Mouse (Mus musculus) heart, adult 8-10 months (tissue): ENCODE measurements around the gene Btbd19. TPM values are rescaled to one million over a fixed set of nuclear protein-coding genes. Genes with fewer than 3 reads are reported as not detected.
A peak's percentile ranks its signal among the peaks of the same experiment; 100 is the strongest.

ENCODE experiments used
- DNase-seq: peaks from one replicate; pipeline ENCODE4 v3.0.0; 2022; ENCODE audit warnings: low spot score
- total RNA-seq, 4 experiments: library from RNA; stranded (reverse); gene quantifications; 2 replicates each; pipeline ENCODE4 v1.2.4; 2022

Gene Btbd19
- total RNA-seq, 4 experiments from 2014 or later, result 1.8 to 3.5 (median 2.4) TPM

DNA sequence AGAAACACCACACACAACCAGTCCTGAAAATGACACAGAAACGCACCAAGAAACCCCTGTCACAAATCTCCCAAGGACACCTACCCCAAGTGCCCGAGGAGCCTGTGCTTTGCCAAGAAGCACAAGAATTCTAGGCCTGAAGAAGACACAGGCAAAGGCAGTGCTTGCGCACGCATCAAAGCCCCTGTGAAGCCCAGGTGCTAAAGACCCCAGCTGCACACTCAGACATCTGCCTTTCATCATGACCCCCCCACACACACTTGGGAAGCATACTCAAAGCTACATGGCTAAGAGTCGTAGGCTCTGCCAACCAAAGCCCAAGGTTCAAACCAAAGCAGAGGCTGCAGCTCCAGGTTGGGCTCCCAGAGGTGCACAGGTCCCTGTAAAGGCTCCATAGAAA lies 9.9 kb downstream of the Btbd19 start:
- DNase-seq, result no peak

DNA sequence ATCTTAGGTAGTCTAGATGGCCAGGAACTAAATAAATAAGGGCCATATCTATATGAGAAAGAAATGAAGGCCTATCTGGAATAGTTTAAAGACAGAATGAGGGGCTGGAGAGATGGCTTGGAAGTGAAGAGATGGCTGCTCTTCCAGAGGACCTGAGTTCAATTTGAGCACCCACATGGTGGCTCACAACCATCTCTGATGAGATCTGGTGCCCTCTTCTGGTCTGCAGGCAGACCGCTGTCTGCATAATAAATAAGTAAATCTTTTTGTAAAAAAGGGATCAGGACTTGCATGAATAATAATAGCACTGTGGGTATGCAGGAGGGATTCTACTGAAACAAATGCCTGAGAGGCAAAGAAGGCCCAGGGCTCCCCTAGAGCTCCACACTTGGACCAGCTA lies 12.3 kb downstream of the Btbd19 start:
- DNase-seq, result no peak

DNA sequence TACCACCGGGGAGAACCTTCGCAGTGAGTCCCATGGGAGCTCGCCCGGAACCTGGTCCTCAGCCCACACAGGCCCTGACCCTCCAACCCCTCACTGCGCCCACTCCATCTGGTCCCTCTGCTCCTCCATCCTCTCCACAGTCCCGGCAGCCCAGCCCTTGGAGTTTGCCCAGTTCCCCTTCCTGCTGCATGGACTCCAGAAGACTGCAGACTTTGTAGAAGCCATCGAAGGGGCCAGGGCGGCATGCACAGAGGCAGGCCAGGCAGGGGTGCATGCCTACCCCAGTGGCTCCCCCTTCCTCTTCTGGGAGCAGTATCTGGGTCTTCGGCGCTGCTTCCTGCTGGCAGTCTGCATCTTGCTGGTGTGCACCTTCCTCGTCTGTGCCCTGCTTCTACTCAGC lies 14.5 kb downstream of the Btbd19 start:
- DNase-seq, result no peak

DNA sequence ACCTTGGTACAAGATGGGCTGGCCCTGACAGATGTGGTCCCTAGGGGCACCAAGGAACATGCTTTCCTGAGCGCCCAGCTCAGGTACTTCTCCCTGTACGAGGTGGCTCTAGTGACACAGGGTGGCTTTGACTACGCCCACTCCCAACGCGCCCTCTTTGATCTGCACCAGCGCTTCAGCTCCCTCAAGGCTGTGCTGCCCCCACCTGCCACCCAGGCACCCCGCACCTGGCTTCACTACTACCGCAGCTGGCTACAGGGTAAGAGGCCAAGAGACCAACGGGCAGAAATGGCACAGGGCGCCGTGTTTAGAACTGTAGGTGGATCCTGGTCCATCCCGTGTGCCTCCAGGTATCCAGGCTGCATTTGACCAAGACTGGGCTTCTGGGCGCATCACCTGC lies 15.3 kb downstream of the Btbd19 start:
- DNase-seq, result no peak

DNA sequence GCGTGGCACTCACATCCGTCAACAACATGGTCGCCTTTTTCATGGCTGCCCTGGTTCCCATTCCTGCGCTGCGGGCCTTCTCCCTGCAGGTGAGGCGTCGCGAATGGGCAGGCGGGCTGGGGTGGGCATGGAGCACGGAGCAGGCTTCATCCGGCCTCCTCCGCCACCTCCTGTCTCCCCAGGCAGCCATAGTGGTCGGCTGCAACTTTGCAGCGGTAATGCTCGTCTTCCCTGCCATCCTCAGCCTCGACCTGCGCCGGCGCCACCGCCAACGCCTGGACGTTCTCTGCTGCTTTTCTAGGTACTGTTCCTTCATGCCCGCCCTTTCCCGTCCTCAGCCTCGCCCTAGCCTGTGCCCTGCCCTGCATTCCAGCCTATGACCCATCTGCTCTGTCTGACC lies 16.2 kb downstream of the Btbd19 start:
- DNase-seq, result no peak

DNA sequence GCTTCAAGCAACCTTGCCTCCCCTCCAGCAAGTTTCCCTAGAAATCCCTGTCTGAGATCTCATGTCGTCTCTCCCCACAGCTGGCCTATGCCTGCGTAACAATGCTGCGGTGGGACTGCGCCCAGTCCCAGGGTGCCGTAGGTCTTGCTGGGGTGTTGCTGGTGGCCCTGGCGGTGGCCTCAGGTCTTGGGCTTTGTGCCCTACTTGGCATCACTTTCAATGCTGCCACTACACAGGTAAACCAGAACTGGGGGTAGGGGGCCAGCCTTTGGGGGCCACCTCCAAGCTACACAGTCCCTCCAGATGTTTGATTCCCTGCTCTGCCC lies 17.0 kb downstream of the Btbd19 start:
- no peak for DNase-seq

DNA sequence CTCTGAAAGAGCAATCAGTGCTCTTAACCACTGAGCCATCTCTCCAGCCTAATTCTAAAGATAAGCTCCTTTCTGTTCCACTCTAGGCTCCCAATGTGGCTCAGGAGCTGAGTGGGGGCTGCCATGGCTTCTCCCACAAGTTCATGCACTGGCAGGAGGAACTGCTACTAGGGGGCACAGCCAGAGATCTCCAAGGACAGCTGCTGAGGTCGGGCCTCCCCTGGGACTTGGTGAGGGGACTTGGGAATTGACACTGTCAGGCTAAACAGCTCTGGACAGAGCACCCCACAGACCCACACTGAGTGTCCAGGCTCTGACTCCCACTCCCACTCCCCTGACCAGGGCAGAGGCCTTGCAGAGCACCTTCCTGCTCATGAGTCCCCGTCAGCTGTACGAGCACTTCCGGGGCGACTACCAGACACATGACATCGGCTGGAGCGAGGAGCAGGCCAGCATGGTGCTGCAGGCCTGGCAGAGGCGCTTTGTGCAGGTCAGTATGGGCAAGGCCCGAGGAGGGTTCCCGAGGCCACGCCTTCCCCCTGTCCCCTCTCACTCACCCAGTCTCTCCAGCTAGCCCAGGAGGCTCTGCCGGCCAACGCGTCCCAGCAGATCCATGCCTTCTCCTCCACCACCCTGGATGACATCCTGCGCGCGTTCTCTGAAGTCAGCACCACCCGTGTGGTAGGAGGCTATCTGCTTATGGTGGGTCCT lies 17.6 kb downstream of the Btbd19 start:
- DNase-seq, result no peak

DNA sequence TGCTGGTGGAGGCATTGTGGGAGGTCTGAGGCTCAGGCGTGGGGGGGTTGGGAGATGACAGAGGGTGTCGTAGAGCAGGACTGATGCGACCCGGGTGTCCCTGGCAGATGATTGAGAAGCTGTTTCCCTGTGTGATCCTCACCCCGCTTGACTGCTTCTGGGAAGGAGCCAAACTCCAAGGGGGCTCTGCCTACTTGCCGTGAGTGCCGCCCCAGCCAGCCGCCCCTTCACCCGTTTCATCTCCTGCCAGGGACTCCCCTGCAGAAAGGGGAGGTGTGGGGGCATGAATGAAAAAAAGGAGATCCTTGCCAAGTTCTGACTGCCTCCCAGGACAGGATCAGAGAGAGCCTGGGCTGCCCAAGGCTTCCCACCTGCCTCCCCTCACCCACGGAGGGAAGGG lies 20.4 kb downstream of the Btbd19 start:
- no peak for DNase-seq

DNA sequence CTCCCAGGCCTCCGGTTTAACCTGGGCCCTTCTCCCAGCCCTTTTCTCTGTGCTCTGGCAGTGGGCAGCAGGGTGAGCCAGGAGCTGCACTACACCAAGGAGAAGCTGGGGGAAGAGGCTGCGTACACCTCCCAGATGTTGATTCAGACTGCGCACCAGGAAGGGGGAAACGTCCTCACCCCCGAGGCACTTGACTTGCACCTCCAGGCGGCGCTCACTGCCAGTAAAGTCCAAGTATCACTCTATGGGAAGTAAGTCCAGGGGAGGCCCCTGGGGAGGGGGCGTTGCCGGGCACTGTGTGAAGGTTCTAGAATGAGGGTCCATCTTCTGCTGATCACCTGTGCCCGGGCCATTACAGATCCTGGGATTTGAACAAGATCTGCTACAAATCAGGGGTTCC lies 20.9 kb downstream of the Btbd19 start:
- DNase-seq, result no peak

DNA sequence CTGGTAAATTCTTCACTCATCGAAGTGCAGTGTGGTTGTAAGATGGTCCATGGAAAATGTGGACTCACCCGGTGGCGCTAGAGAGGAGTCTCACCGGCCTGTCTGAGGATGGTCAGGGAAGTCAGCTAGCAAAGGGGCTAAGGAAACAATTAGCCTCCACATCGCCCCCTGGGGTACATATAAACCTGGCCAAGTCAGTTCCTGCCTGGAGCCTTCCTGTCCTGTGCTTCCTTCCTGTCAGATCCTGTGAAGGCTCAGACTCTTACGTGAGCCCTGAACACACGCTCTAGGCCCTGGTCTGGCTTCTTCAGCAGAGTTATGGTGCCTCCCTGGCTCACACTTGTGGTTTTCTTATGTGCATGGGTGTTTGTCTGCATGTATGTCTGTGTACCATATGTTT lies 24.3 kb downstream of the Btbd19 start:
- peak; percentile 63 for DNase-seq

DNA sequence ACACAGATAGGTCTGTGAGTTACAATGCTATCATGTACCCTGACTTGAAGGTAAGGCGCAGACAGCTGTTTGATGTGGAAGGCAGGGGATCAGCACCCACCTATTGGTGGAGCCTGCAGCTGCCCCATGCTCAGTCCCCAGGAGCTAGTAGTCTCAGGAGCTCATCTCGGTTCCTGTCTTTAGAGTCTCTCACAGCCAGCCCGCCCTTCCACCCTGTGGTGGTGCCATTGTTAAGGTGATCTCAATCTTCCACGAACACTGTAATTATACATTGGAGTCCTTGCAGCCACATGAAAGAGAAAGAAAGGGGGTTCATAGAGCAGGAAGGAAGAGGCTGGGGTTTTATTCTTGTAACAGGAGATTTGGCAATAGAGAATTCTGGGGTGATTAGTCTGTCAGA lies 25.5 kb downstream of the Btbd19 start:
- no peak for DNase-seq

DNA sequence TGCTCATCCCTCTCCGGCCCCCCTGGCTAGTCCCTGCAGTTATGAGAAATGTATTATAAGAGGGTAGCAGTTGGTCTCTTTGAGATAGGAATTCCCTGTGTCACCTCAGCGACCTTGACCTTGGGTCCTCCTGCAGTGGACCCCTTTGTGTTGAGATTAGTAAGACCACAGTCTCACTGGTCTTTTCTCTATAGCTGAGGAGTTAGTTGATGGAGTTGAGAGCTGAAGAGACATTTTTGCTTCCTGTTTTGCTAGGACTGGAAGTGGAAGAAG lies 26.8 kb downstream of the Btbd19 start:
- no peak for DNase-seq

DNA sequence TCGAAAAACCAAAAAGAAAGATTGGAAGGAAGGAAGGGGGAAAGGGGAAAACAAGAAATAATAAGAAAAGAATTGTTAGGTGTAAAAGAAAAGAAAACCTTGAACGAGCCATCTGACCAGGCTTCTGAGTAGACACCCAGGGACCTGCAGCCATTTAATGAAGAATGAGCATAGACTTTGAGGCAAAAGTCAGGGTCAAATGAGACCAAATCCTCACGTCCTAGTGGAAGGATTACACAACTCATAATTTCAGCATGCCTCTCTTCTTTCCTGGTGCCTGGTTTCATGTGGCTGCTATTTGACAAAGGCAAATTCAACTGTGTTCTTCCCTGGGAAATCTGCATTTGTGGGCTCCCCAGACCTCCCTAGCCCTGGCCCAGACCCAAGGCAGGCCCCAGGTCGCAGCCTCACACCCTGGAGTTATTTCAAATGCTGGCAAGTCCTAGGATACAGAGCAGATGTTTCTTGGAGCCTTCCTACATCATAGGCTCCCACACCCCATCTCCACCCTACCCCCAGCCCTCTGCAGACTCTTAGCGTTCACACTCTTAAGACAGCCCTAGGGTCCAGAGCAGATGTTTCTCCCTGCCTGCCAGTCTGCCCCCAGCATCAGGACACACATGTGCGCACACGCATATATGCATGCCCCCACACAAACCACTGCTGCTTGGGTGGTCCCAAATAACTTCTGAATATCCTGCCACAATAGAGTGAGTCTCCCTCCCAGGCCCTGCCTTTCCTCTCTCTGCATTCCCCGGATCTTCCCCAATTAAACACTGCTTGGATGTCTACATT lies 27.4 kb downstream of the Btbd19 start:
- DNase-seq, result no peak

DNA sequence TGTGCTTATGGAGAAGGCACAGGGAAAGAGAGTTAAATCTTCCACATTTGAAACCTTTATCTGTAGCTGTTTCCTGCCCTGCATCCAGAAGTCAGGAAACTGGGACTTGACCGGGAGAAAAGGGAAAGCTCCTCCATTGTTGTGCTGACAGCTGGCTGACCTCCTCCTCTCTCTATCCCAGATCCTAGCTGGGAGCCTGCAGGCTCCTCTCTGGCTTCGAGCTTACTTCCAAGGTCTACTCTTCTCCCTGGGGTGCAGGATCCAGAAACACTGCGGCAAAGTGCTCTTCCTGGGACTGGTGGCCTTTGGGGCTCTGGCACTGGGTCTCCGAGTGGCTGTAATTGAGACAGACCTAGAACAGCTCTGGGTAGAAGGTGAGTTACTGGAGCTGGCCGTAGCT lies 28.9 kb downstream of the Btbd19 start:
- DNase-seq, result peak; percentile 24

DNA sequence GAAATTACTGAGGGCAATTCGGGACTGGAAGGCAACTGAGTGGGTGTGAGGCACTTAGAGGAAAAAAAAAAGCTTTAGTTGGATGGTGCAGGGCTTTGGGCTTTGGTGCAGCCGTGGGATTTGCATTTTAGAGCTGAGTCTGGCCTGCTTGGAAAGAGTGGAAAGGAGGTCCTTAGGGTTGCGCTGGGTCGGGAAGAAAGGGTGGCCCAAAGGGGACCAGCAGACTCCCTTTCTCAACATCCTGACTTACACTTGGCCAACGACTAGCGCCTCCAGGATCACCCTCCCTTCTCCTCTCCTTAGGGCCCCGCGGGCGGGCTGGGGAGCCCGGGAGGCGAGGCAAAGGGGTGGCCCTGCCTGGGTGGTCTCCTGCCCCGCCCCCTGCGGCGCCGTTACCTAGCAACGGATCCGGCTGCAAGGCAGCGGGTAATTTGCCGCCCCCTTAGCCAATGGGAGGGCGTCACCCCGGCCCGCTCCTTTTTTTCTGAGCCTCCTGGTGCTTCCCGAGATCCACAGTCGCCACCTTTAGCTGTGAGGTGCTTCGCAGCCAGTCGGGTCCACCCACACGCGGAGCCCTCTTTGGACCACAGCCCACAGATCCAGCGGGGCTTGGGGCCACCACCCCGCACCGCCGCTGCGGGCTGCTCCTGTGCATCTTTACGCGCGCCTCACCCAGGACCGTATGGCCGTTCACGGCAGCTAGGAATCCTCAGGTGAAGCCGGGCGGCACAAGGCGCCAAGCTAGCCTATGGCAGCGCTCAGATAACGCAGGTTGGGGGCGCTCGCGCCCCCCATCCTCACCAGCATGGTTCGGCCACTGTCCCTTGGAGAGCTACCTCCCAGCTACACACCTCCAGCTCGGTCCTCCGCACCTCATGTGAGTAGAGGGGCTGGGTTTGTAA lies 29.7 kb downstream of the Btbd19 start, which contains the start of gene Ptch2:
TSS of gene Ptch2 (plus strand) at position 525 of the 902 bp plus-strand sequence.
- peak; percentile 60 for DNase-seq

DNA sequence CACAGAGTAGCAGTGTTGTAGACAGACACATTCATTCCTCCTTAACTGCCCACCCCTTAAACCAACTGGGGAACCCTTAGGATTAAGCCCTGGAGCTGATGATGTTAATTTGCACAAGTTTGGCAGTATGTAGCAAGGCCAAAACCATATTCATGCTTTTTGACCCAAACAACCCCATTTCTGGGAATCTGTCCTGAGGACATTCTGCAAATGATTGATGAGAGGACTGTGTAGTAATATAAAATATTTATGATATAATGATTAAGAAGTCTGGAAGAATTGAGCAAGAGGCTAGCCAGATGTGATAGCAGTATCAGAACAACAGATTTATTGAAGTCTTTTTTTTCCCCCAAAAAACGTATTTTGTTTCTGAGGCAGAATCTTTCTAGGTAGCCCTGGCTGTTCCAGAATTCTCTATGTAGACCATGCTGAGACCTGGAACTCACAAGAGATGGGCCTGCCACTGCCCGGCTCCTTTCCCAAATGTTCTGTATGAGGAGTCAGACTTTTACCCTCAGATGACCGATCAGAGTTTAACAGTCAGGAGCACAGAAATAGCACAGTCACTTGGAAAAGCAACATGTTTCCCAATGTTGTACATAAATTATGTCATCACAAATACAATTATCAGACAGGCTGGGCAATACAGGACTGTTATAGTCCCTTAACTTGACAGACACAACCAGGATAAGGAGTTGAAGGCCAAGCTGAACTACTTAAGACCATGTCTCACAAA lies 30.7 kb downstream of the Btbd19 start:
- DNase-seq, result no peak

DNA sequence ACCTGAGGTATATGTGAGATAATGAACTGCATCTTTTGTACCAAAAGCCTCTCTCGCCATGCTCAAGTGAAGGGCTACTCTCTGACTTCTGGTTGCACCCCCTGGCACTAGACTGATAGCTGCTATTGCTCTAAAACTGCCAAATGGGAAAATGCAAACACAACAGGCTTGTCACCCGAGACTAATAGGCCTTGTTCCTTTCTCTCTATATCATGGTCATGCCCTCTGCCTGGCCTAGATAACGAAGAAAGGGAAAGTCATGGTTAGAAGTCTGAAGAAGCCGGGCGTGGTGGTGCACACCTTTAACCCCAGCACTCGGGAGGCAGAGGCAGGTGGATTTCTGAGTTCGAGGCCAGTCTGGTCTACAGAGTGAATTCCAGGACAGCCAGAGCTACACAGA lies 34.9 kb downstream of the Btbd19 start:
- DNase-seq, result no peak

DNA sequence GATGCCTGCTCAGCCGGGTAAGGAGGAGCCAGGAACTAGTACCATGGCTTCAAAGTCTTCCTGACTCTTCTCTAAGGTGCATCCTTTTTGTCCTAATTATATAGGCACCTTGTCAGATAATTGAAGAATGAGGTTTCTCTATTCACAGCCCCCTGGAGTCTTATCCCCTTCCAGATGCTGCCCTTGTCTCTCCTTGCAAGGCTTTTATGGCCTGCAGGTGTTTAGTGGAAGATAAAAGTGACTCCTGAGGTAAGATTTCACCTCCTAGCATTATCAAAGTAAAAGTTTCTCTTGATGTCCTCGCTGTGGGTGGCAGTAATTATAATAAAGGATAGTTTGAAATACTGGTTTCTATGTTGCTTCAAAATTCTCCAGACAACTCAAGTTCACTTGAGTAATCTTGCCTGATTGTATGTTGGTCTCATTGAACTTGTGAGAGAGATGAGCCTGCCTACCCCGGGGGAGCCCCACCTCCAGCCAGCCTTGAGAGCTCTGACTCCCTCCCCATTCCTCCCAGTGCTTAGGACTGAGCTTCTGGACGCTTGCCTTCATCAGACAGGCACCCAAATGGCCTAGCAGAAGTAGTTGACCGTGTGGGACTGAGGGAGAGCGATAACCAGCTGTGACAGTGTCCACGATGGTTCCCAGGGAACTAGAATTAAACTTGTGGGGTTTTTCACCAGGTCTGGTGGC lies 37.4 kb downstream of the Btbd19 start:
- no peak for DNase-seq

DNA sequence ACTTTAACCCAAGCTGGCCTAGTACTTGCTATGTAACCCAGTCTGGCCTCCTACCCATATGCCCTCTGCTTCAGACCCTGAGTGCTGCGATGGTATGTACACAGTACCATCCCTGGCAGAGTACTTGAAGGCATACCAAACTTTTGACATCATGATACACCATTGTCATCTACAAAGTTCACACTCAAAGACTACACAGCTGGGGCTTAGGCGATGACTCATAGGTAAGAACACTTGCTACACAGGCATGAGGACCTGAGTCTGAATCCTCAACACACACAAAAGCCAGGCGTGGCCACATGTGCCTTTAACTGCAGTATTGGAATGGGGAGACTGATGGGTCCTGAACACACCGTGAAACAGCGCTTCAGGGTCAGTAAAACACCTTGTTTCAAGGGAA lies 54.3 kb downstream of the Btbd19 start:
- no peak for DNase-seq

DNA sequence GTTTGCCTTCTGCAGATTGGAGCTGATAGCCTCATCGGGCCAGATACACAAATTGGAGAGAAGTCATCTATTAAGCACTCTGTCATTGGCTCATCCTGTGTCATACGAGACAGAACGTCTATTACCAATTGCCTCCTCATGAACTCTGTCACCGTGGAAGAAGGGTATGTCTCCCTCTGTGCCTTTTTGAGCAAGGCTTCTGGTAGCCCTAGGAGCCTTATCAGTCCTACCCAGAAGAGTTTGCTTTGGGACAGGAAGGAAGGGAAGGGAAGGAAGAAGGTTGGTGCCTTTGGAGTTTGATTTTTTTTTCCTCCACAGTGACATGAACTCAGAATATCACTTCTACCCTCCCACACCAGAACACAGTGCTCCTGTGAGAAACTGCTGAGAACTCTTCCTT lies 54.9 kb downstream of the Btbd19 start:
- DNase-seq, result no peak

DNA sequence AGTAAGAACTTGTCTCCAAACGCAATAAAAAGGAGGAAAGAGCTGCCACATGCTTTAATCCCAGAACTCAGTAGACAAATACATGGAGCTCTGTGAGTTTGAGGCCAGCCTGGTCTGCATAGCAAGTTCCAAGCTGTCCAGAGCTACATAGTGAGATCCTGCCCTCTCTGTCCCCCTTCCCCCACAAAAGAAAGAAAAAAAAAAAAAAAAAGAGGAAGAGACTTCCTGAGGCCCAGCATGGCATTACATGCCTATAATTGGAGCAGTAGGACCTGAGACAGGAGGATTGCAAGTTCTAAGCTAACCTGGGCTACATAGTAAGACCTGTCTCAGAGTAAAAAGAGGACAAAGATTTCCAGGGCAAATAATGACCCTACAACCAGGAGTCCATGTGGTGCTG lies 55.9 kb downstream of the Btbd19 start:
- no peak for DNase-seq
